Mouse (Mus musculus) kidney, adult 2 months (tissue): ENCODE results near the gene Pparg. TPM values are rescaled to one million over a fixed set of nuclear protein-coding genes. Genes with fewer than 3 reads are reported as not detected.
A peak's percentile ranks its signal among the peaks of the same experiment; 100 is the strongest.

Experiments used
- DNase-seq: peaks from one replicate; pipeline ENCODE4 v3.0.0; 2021
- H3K27ac ChIP-seq: fragments of 200-500 bp; 2 replicates; pipeline ENCODE4 v1.5.1; 2012; ENCODE audit warnings: low read depth, low read length, control low read depth, inconsistent platforms; ENCODE audit not compliant: insufficient read depth
- H3K27me3 ChIP-seq: fragments of 200-500 bp; replicated peaks from 2 replicates; pipeline ENCODE4 v1.6.1; 2012; ENCODE audit warnings: mild to moderate bottlenecking, moderate library complexity, low read length, inconsistent platforms; ENCODE audit not compliant: control insufficient read depth, insufficient read depth
- H3K36me3 ChIP-seq: fragments of 200-500 bp; 2 replicates; pipeline ENCODE4 v1.6.1; 2012; ENCODE audit warnings: mild to moderate bottlenecking, moderate library complexity, low read length, inconsistent platforms; ENCODE audit not compliant: control insufficient read depth, insufficient read depth
- H3K4me1 ChIP-seq: fragments of 200-500 bp; 2 replicates; pipeline ENCODE4 v1.6.1; 2011; ENCODE audit warnings: low read length; ENCODE audit not compliant: control insufficient read depth, insufficient read depth
- H3K4me3 ChIP-seq: fragments of 200-500 bp; 2 replicates; pipeline ENCODE4 v1.5.1; 2011; ENCODE audit warnings: mild to moderate bottlenecking, low read depth, low read length, control low read depth; ENCODE audit not compliant: insufficient read depth
- CTCF ChIP-seq: fragments of 200-500 bp; conservative IDR thresholded peaks from 2 replicates; pipeline ENCODE4 v1.5.1; 2011; ENCODE audit warnings: low read depth, mild to moderate bottlenecking, control low read depth, low read length, moderate library complexity, mixed read lengths; ENCODE audit not compliant: insufficient read depth, insufficient read length
- POLR2A ChIP-seq: fragments of 200-500 bp; IDR thresholded peaks from one replicate; pipeline ENCODE4 v1.6.1; 2011; ENCODE audit warnings: low read depth, low read length, control low read depth
- WGBS: fragments of 180-500 bp; shearing (Covaris S2); methylation state at CpG from one replicate; pipeline ENCODE4 v1.1.7; 2018; 5-methylcytosine and 5-hydroxymethylcytosine counted together
- polyA plus RNA-seq: library from polyadenylated mRNA; depleted of rRNA; stranded (reverse); fragments of >200 nt; gene quantifications from 2 replicates; pipeline ENCODE4 v1.2.3, GENCODE M21; 2012

Pparg gene
- polyA plus RNA-seq, 1 experiment = 13.5 TPM

GRCm38 (mm10) chr6:115396911-115397310, 36.2 kb downstream of the Pparg start:
- no peaks in the 10 kb centered on the region for H3K27me3 ChIP-seq
- no peaks in the 10 kb centered on the region; the same call in 1 of the 2 replicates for H3K4me1 ChIP-seq
- no peak overlapping the region for H3K4me3 ChIP-seq
- DNase-seq = peak; percentile 59
- H3K36me3 ChIP-seq = no peaks in the 10 kb centered on the region
- H3K27ac ChIP-seq = no peak overlapping the region
- TF ChIP-seq CTCF = no peak
- no peak for TF ChIP-seq POLR2A
- WGBS = 30% methylated on average over 3 of the region's 3 CpGs

GRCm38 (mm10) chr6:115404354-115404753, 43.6 kb downstream of the Pparg start:
- H3K36me3 ChIP-seq = no peaks in the 10 kb centered on the region

GRCm38 (mm10) chr6:115411477-115411876, 50.7 kb downstream of the Pparg start:
- Histone ChIP-seq H3K36me3 (no peaks in the 10 kb centered on the region), H3K4me1 (no peaks in the 10 kb centered on the region), H3K4me3 (no peak overlapping the region), H3K27ac (no peak overlapping the region), H3K27me3 (no peaks in the 10 kb centered on the region)
- TF ChIP-seq CTCF (no peak), POLR2A (no peak)
- DNase-seq = no peak
- WGBS = 54% methylated on average over 1 of the region's 1 CpGs

More at GRCm38 (mm10) chr6:115404354-115404753, 43.6 kb downstream of the Pparg start:
- TF ChIP-seq POLR2A (no peak), CTCF (no peak)
- no peak for DNase-seq
- 76% methylated on average over 2 of the region's 2 CpGs for WGBS
- Histone ChIP-seq H3K4me3 (no peak overlapping the region), H3K27me3 (no peaks in the 10 kb centered on the region), H3K27ac (no peak overlapping the region), H3K4me1 (no peaks in the 10 kb centered on the region)

- no peak for TF ChIP-seq CTCF
- TF ChIP-seq POLR2A = no peak
- H3K27me3 ChIP-seq = 0 out of 2 replicates have a peak, but pooled peaks cover 1% of the 10 kb centered on the region
- DNase-seq = no peak
- no peaks in the 10 kb centered on the region for H3K4me1 ChIP-seq
- H3K27ac ChIP-seq = no peak overlapping the region
- H3K4me3 ChIP-seq = no peak overlapping the region
- WGBS = 85% methylated on average over 3 of the region's 3 CpGs
- no peaks in the 10 kb centered on the region for H3K36me3 ChIP-seq
These were observed 57.4 kb downstream of the Pparg start for GRCm38 (mm10) chr6:115418171-115418570.

GRCm38 (mm10) chr6:115418964-115419363, 58.2 kb downstream of the Pparg start:
- no peak overlapping the region for H3K4me3 ChIP-seq
- WGBS = 88% methylated on average over 3 of the region's 3 CpGs
- TF ChIP-seq POLR2A (no peak), CTCF (no peak)
- H3K36me3 ChIP-seq = no peaks in the 10 kb centered on the region
- no peaks in the 10 kb centered on the region for H3K4me1 ChIP-seq
- 0 out of 2 replicates have a peak, but pooled peaks cover 1% of the 10 kb centered on the region for H3K27me3 ChIP-seq
- DNase-seq = no peak
- H3K27ac ChIP-seq = no peak overlapping the region

DNA sequence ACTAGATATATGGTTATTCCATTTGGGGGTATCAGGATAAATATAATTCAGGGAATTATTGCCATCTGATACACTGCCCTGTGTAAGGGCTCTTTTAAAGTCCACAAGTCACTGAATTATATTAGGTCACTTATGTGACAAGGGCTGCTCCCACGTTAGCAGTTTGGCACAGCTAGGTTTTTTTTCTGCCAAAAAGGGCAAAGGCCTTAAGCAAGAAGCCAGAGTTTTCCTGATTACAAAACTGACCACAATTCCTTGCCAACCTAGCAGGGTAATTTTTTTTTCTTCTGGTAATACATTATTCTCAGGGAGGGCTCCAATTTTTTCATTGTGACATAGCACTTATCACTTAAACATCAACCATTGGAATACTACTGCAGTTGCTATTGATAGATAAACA, 60.2 kb downstream of the Pparg start:
- WGBS = 8% methylated on average over 1 of the region's 1 CpGs
- peak; percentile 92 for DNase-seq
- no peak overlapping the region for H3K27ac ChIP-seq
- H3K27me3 ChIP-seq = 0 out of 2 replicates have a peak, but pooled peaks cover 1% of the 10 kb centered on the region
- H3K4me3 ChIP-seq = no peak overlapping the region
- no peaks in the 10 kb centered on the region for H3K4me1 ChIP-seq
- TF ChIP-seq CTCF (no peak), POLR2A (no peak)
- H3K36me3 ChIP-seq = no peaks in the 10 kb centered on the region

GRCm38 (mm10) chr6:115421665-115422064, 60.9 kb downstream of the Pparg start:
- TF ChIP-seq CTCF (no peak), POLR2A (no peak)
- no peaks in the 10 kb centered on the region for H3K4me1 ChIP-seq
- H3K36me3 ChIP-seq = no peaks in the 10 kb centered on the region
- WGBS = 79% methylated on average over 4 of the region's 4 CpGs
- no peak for DNase-seq
- 0 out of 2 replicates have a peak, but pooled peaks cover 1% of the 10 kb centered on the region for H3K27me3 ChIP-seq
- H3K27ac ChIP-seq = no peak overlapping the region
- H3K4me3 ChIP-seq = no peak overlapping the region
